Mouse (Mus musculus): ENCODE measurements around the gene Dda1. TPM values are rescaled to one million over a fixed set of nuclear protein-coding genes. Genes with fewer than 3 reads are reported as not detected.

Dda1 gene
- total and polyA plus RNA-seq, 2 experiments from 2014 or later = 66.4 to 73.5 TPM

GRCm38 (mm10) chr8:71474344-71474743 is 5.3 kb downstream of the Dda1 start:
- 89% methylated on average over 18 of the region's 18 CpGs for WGBS
- H3K27ac ChIP-seq (ENCODE audit: low read depth) = no peak overlapping the region
- H3K9ac ChIP-seq (replicated peaks; ENCODE audit: low read depth, low read length) = no peak overlapping the region
- peaks cover 41% of the 10 kb centered on the region for H3K36me3 ChIP-seq (replicated peaks; ENCODE audit: control insufficient read depth, insufficient read depth, low read length)
- H3K4me3 ChIP-seq (ENCODE audit: low read depth, low read length) = no peak overlapping the region
- no peak overlapping the region for H3K4me2 ChIP-seq (ENCODE audit: low read depth, low read length)
- no peaks in the 10 kb centered on the region for H3K9me3 ChIP-seq (replicated peaks; ENCODE audit: control insufficient read depth, low read length)
- no peak for ATAC-seq (ENCODE audit: insufficient read depth, low read depth)
- DNase-seq (ENCODE audit: low spot score) = no peak
- H3K27me3 ChIP-seq (ENCODE audit: control insufficient read depth, insufficient read depth, low read length) = no peaks in the 10 kb centered on the region
- TF ChIP-seq CTCF (IDR thresholded peaks at IDR 0.05; ENCODE audit: low read depth) = no peak
- TF ChIP-seq EP300 (IDR thresholded peaks at IDR 0.05; ENCODE audit: low read depth) = no peak
- peaks cover 13% of the 10 kb centered on the region for H3K4me1 ChIP-seq (ENCODE audit: control insufficient read depth, insufficient read depth)

GRCm38 (mm10) chr8:71474785-71475701 is 6.0 kb downstream of the Dda1 start:
- H3K27me3 ChIP-seq (ENCODE audit: control insufficient read depth, insufficient read depth, low read length) = no peaks in the 10 kb centered on the region
- H3K9ac ChIP-seq (replicated peaks; ENCODE audit: low read depth, low read length) = no peak overlapping the region
- H3K4me1 ChIP-seq (ENCODE audit: control insufficient read depth, insufficient read depth) = peaks cover 7% of the 10 kb centered on the region; the same call in 1 of the 2 replicates
- DNase-seq (ENCODE audit: low spot score) = no peak
- ATAC-seq (ENCODE audit: insufficient read depth, low read depth) = no peak
- TF ChIP-seq EP300 (IDR thresholded peaks at IDR 0.05; ENCODE audit: low read depth) = no peak
- TF ChIP-seq CTCF (IDR thresholded peaks at IDR 0.05; ENCODE audit: low read depth) = no peak
- H3K4me3 ChIP-seq (ENCODE audit: low read depth, low read length) = no peak overlapping the region
- no peak overlapping the region for H3K27ac ChIP-seq (ENCODE audit: low read depth)
- H3K36me3 ChIP-seq (replicated peaks; ENCODE audit: control insufficient read depth, insufficient read depth, low read length) = peaks cover 42% of the 10 kb centered on the region
- no peak overlapping the region for H3K4me2 ChIP-seq (ENCODE audit: low read depth, low read length)
- 90% methylated on average over 25 of the region's 25 CpGs for WGBS
- H3K9me3 ChIP-seq (replicated peaks; ENCODE audit: control insufficient read depth, low read length) = no peaks in the 10 kb centered on the region

- no peak for ATAC-seq (ENCODE audit: insufficient read depth, low read depth)
- no peaks in the 10 kb centered on the region for H3K9me3 ChIP-seq (replicated peaks; ENCODE audit: control insufficient read depth, low read length)
Measured at GRCm38 (mm10) chr8:71475702-71476075, 6.7 kb downstream of the Dda1 start.

GRCm38 (mm10) chr8:71476099-71476940 is 7.3 kb downstream of the Dda1 start:
- Histone ChIP-seq H3K9ac (replicated peaks; ENCODE audit: low read depth, low read length) (peak overlapping the region; percentile 73), H3K36me3 (replicated peaks; ENCODE audit: control insufficient read depth, insufficient read depth, low read length) (peaks cover 45% of the 10 kb centered on the region)

More at GRCm38 (mm10) chr8:71475702-71476075, 6.7 kb downstream of the Dda1 start:
- Histone ChIP-seq H3K9ac (replicated peaks; ENCODE audit: low read depth, low read length) (peak overlapping the region; percentile 73; the same call in 1 of the 2 replicates), H3K27ac (ENCODE audit: low read depth) (peak overlapping the region; percentile 87), H3K36me3 (replicated peaks; ENCODE audit: control insufficient read depth, insufficient read depth, low read length) (peaks cover 46% of the 10 kb centered on the region), H3K4me3 (ENCODE audit: low read depth, low read length) (peak overlapping the region; percentile 66), H3K27me3 (ENCODE audit: control insufficient read depth, insufficient read depth, low read length) (no peaks in the 10 kb centered on the region), H3K4me2 (ENCODE audit: low read depth, low read length) (peak overlapping the region; percentile 92), H3K4me1 (ENCODE audit: control insufficient read depth, insufficient read depth) (0 out of 2 replicates have a peak, but pooled peaks cover 4% of the 10 kb centered on the region)
- DNase-seq (ENCODE audit: low spot score) = no peak
- WGBS = 26% methylated on average over 4 of the region's 4 CpGs
- TF ChIP-seq CTCF (IDR thresholded peaks at IDR 0.05; ENCODE audit: low read depth) (no peak), EP300 (IDR thresholded peaks at IDR 0.05; ENCODE audit: low read depth) (no peak)

GRCm38 (mm10) chr8:71477196-71477845 is 8.3 kb downstream of the Dda1 start:
- peaks cover 35% of the 10 kb centered on the region for H3K36me3 ChIP-seq (replicated peaks; ENCODE audit: control insufficient read depth, insufficient read depth, low read length)
- WGBS = 53% methylated on average over 14 of the region's 14 CpGs
- TF ChIP-seq CTCF (IDR thresholded peaks at IDR 0.05; ENCODE audit: low read depth) = peak; percentile 36; the same call in 1 of the 2 replicates
- no peak for TF ChIP-seq EP300 (IDR thresholded peaks at IDR 0.05; ENCODE audit: low read depth)
- no peak for ATAC-seq (ENCODE audit: insufficient read depth, low read depth)
- peak overlapping the region; percentile 66; the same call in 1 of the 2 replicates for H3K4me3 ChIP-seq (ENCODE audit: low read depth, low read length)
- H3K27me3 ChIP-seq (ENCODE audit: control insufficient read depth, insufficient read depth, low read length) = no peaks in the 10 kb centered on the region
- no peak overlapping the region for H3K27ac ChIP-seq (ENCODE audit: low read depth)
- 0 out of 2 replicates have a peak, but pooled peaks cover 4% of the 10 kb centered on the region for H3K4me1 ChIP-seq (ENCODE audit: control insufficient read depth, insufficient read depth)
- H3K4me2 ChIP-seq (ENCODE audit: low read depth, low read length) = peak overlapping the region; percentile 92
- no peak overlapping the region for H3K9ac ChIP-seq (replicated peaks; ENCODE audit: low read depth, low read length)
- no peak for DNase-seq (ENCODE audit: low spot score)
- no peaks in the 10 kb centered on the region for H3K9me3 ChIP-seq (replicated peaks; ENCODE audit: control insufficient read depth, low read length)

More at GRCm38 (mm10) chr8:71476099-71476940, 7.3 kb downstream of the Dda1 start:
- WGBS = under 1% methylated on average over 84 of the region's 121 CpGs
- Histone ChIP-seq H3K27ac (ENCODE audit: low read depth) (peak overlapping the region; percentile 87), H3K4me3 (ENCODE audit: low read depth, low read length) (peak overlapping the region; percentile 66), H3K27me3 (ENCODE audit: control insufficient read depth, insufficient read depth, low read length) (no peaks in the 10 kb centered on the region), H3K9me3 (replicated peaks; ENCODE audit: control insufficient read depth, low read length) (no peaks in the 10 kb centered on the region), H3K4me1 (ENCODE audit: control insufficient read depth, insufficient read depth) (0 out of 2 replicates have a peak, but pooled peaks cover 4% of the 10 kb centered on the region), H3K4me2 (ENCODE audit: low read depth, low read length) (peak overlapping the region; percentile 92)
- DNase-seq (ENCODE audit: low spot score) = peak; percentile 58
- TF ChIP-seq CTCF (IDR thresholded peaks at IDR 0.05; ENCODE audit: low read depth) (no peak; the same call in 1 of the 2 replicates), EP300 (IDR thresholded peaks at IDR 0.05; ENCODE audit: low read depth) (no peak)
- ATAC-seq (ENCODE audit: insufficient read depth, low read depth) = peak; percentile 70

All from heart, postnatal 0 days (tissue).